Mouse (Mus musculus) kidney, postnatal 36 days (tissue): ENCODE measurements at regions not wholly inside any gene's neighbourhood (a gene's known extent, or its start where the extent isn't known, plus 50 kb on each side); places are given as distances from the start of the nearest gene placed in this dataset.

Source experiments
- DNase-seq, 2 experiments: peaks; one replicate each; pipeline ENCODE4 v3.0.0; 2021 to 2022; ENCODE audit warnings: mixed read lengths in 2 of 2

DNA sequence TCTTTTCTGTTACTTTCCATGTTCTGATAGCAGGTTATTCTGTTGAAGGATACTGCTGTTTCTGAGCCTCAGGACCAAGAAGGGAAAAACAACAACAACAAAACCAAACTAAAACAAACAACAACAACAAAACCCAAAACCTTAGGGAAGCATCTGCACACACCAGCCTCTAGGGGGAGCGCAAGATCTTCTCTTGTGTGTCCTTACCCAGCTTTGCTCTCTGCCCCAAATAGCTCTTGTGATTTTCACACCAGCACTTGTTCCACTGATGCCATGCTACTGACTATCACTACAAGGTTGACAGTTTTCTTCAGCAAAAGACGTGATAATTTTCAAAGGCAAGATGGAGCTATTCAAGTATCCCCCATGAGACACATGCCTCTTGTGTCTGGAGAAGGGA is 59.8 kb upstream of the Nrg3 start:
- DNase-seq = peak; percentile 2 to 64
